Mouse (Mus musculus) ES-E14 (cell line): ENCODE measurements around the gene Gm49368. TPM values are rescaled to one million over a fixed set of nuclear protein-coding genes. Genes with fewer than 3 reads are reported as not detected.

Experiments used
- DNase-seq: peaks from one replicate; pipeline ENCODE4 v3.0.0-alpha.2; 2013; ENCODE audit warnings: low read depth, low spot score
- H3K27ac ChIP-seq: 2 replicates; pipeline ENCODE4 v1.5.1; 2012; ENCODE audit warnings: low read depth, mild to moderate bottlenecking, low read length, moderate library complexity, mixed read lengths; ENCODE audit not compliant: poor library complexity, insufficient read depth, severe bottlenecking
- H3K36me3 ChIP-seq: 2 replicates; pipeline ENCODE4 v1.6.1; 2012; ENCODE audit warnings: mild to moderate bottlenecking, low read length, moderate library complexity, mixed read lengths; ENCODE audit not compliant: control insufficient read depth, poor library complexity, insufficient read depth, severe bottlenecking
- H3K4me1 ChIP-seq, 2 experiments: fragments of 150-350 bp in 1 of 2; sonication (generic) in 1 of 2; 2 replicates each; pipeline ENCODE4 v1.6.1; 2012; ENCODE audit warnings: low read length in 2 of 2, mild to moderate bottlenecking in 1 of 2, mixed read lengths in 1 of 2; ENCODE audit not compliant: control insufficient read depth in 2 of 2, insufficient read depth in 2 of 2, poor library complexity in 1 of 2
- H3K4me3 ChIP-seq, 2 experiments: fragments of 150-350 bp in 1 of 2; sonication (generic) in 1 of 2; 2 replicates each; pipeline ENCODE4 v1.5.1; 2012; ENCODE audit warnings: low read length in 2 of 2, low read depth in 1 of 2, mild to moderate bottlenecking in 1 of 2, mixed read lengths in 1 of 2; ENCODE audit not compliant: insufficient read depth in 1 of 2, poor library complexity in 1 of 2, severe bottlenecking in 1 of 2
- H3K9ac ChIP-seq: 2 replicates; pipeline ENCODE4 v1.6.1; 2012; ENCODE audit warnings: low read depth, mild to moderate bottlenecking, low read length, mixed read lengths; ENCODE audit not compliant: poor library complexity, insufficient read depth, severe bottlenecking
- H3K9me3 ChIP-seq: fragments of 150-350 bp; sonication (generic); 2 replicates; pipeline ENCODE4 v1.6.1; 2012; ENCODE audit warnings: low read depth, mild to moderate bottlenecking, low read length; ENCODE audit not compliant: control insufficient read depth, insufficient read depth
- CHD2 ChIP-seq: IDR thresholded peaks from 2 replicates; pipeline ENCODE4 v1.6.1; 2014; ENCODE audit warnings: mild to moderate bottlenecking, low read depth, low read length, inconsistent platforms
- HCFC1 ChIP-seq: IDR thresholded peaks from 2 replicates; pipeline ENCODE4 v1.6.1; 2012; ENCODE audit warnings: low read length, inconsistent platforms, borderline replicate concordance; ENCODE audit not compliant: insufficient read depth
- MAFK ChIP-seq: IDR thresholded peaks from 2 replicates; pipeline ENCODE4 v1.6.1; 2014; ENCODE audit warnings: mild to moderate bottlenecking, low read depth, low read length, inconsistent platforms; ENCODE audit not compliant: insufficient read depth
- ZC3H11A ChIP-seq: IDR thresholded peaks from 2 replicates; pipeline ENCODE4 v1.6.1; 2012; ENCODE audit warnings: low read depth, mild to moderate bottlenecking, inconsistent platforms, low read length, borderline replicate concordance
- ZNF384 ChIP-seq: IDR thresholded peaks from 2 replicates; pipeline ENCODE4 v1.6.1; 2012; ENCODE audit warnings: low read depth, low read length, inconsistent platforms
- in situ Hi-C, 2 experiments: fragments of 600-800 bp; cut with MboI; formaldehyde crosslinking; loops; one replicate each; pipeline ENCODE4 v1.15.1; 2025; ENCODE audit warnings: low sequenced_read_pairs in 2 of 2, inconsistent platforms in 1 of 2; ENCODE audit not compliant: unreplicated experiment in 2 of 2
- total RNA-seq: library from RNA; depleted of rRNA; stranded (reverse); fragments of 300-350 nt; gene quantifications from 2 replicates; pipeline ENCODE4 v1.2.3, GENCODE M21; 2012

The Gm49368 gene
- total RNA-seq, 1 experiment = not detected

DNA sequence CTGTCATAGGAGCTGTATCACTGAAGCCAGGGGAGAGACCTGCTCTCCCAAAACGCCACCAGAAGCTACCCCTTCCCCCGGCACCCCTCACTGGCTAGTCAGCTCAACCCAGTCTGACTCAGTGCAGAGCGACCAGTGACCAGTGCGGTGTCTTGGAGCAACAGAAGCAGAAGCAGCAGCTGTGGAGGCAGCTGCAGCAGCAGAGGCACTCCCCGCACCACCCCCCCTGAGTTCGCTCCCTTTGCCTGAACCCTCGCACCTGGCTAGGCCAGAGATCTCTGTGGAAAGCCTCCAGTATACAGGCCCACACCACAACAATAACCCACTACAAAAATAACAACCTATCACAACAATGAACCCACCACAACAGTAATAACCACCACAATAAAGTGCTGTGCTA is 3.9 kb upstream of the Gm49368 start:
- TF ChIP-seq CHD2 (no peak), MAFK (no peak), HCFC1 (no peak), ZNF384 (no peak), ZC3H11A (no peak)

DNA sequence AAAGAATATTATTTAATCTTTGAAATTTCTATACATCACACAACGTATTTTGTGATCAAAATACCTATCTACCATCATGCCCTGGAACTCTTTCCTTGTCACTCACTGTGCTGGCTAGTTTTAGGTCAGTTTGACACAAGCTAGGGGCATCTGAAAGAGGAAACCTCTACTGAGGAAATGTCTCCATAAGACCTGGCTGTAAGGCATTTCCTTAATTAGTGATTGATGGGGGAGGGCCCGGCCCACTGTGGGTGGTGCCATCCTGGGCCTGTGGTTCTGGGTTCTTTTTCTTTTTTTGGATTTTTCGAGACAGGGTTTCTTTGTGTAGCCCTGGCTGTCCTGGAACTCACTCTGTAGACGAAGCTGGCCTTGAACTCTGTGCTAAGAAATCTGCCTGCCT is 3.4 kb upstream of the Gm49368 start:
- H3K9me3 ChIP-seq = no peaks in the 10 kb centered on the region
- no peak overlapping the region for H3K4me3 ChIP-seq
- no peak for DNase-seq
- H3K9ac ChIP-seq = no peak overlapping the region
- no peaks in the 10 kb centered on the region for H3K36me3 ChIP-seq
- in situ Hi-C loops = no loop called here
- no peaks in the 10 kb centered on the region for H3K4me1 ChIP-seq
- H3K27ac ChIP-seq = no peak overlapping the region
- TF ChIP-seq CHD2 (no peak), ZNF384 (no peak), MAFK (no peak), HCFC1 (no peak), ZC3H11A (no peak)

More for the DNA sequence above, 3.9 kb upstream of the Gm49368 start:
- no peak for DNase-seq
- H3K4me3 ChIP-seq = no peak overlapping the region
- no peaks in the 10 kb centered on the region for H3K36me3 ChIP-seq
- in situ Hi-C loops = no loop called here
- H3K27ac ChIP-seq = no peak overlapping the region
- no peaks in the 10 kb centered on the region for H3K4me1 ChIP-seq
- H3K9me3 ChIP-seq = no peaks in the 10 kb centered on the region
- H3K9ac ChIP-seq = no peak overlapping the region

DNA sequence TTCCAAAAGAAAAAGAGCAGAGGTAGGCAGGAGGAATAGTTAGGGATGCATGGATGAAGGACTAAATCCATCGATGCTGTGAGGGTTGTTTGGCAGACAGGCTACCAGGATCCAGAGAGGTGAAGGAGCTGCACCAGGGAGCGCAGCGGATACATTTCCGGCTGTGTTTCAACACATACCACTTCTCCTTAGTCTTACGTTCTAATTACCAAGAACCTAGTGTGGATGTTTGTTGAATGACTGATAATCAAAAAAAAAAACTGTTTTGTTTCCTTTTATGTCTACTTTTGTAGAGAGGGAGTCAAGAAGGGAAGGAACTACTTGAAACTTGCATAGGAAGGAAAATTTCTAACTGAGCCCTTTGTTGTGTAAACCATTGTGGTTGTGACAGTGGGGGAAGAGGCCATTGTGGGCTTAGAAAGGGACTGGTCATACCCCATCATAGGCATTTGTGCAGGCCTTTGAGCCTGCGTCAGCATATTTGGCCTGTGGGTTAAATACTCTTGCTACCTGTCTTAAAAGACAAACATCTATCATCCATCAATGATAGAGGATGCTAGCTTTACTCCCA is 813 bp downstream of the Gm49368 start:
- Histone ChIP-seq H3K9ac (no peak overlapping the region), H3K4me1 (no peaks in the 10 kb centered on the region), H3K27ac (no peak overlapping the region), H3K9me3 (no peaks in the 10 kb centered on the region), H3K4me3 (no peak overlapping the region), H3K36me3 (no peaks in the 10 kb centered on the region)
- TF ChIP-seq ZC3H11A (no peak), MAFK (no peak), ZNF384 (no peak), CHD2 (no peak), HCFC1 (no peak)
- DNase-seq = no peak
- in situ Hi-C loops = no loop called here

DNA sequence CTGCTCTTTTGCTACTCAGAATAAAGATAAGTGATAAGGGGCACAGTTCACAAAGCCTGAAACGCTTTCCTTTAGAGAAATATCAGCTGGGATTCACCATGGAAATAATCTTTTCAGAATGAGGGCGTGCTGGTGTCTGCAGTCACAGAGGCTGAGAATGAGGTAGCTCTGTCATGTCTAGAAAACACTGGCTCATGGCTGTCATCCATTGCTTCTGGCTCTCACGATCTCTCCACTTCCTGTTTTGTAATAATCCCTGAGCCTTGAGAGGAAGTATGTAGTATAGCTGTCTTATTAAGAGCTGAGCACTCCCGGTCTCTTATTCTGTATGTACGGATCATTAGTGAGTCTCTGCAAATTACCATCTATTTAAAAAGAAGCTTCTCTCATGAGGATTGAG is 3.1 kb downstream of the Gm49368 start:
- in situ Hi-C loops = no loop called here
- H3K9ac ChIP-seq = no peak overlapping the region
- TF ChIP-seq HCFC1 = no peak
- no peak for TF ChIP-seq ZNF384
- TF ChIP-seq CHD2 = no peak
- no peak for TF ChIP-seq MAFK
- TF ChIP-seq ZC3H11A = no peak
- H3K4me1 ChIP-seq = no peaks in the 10 kb centered on the region
- no peaks in the 10 kb centered on the region for H3K36me3 ChIP-seq
- no peaks in the 10 kb centered on the region for H3K9me3 ChIP-seq
- no peak overlapping the region for H3K4me3 ChIP-seq
- DNase-seq = no peak
- H3K27ac ChIP-seq = no peak overlapping the region

DNA sequence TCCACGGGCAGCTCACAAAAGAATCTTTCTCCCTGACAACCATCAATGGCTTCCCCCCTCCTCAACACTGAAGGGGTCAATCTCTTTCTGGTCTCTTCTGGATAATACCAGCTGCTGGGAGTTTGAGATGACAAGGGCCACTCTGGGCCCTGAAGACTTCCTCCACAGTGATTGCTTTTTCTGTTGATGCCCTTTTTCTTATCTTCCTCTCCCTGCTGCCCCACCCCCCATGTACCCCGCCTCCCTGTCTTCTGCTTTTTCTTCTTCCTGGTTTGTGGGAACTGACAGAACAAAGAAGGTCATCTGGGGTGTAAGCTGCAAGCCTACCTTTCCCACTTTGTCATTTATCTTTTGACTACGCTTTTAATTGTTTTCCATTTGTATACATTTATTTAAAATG is 5.4 kb downstream of the Gm49368 start:
- Histone ChIP-seq H3K4me3 (no peak overlapping the region), H3K4me1 (no peaks in the 10 kb centered on the region), H3K27ac (no peak overlapping the region), H3K36me3 (no peaks in the 10 kb centered on the region), H3K9ac (no peak overlapping the region), H3K9me3 (no peaks in the 10 kb centered on the region)
- in situ Hi-C loops = no loop called here
- DNase-seq = no peak
- TF ChIP-seq ZC3H11A (no peak), ZNF384 (no peak), HCFC1 (no peak), CHD2 (no peak), MAFK (no peak)
